Mouse (Mus musculus) Patski (cell line): Measurements from ENCODE around the gene Mymx. TPM values are rescaled to one million over a fixed set of nuclear protein-coding genes. Genes with fewer than 3 reads are reported as not detected.

Experiments used
- ATAC-seq: fragments of 100-300 bp; one replicate; pipeline ENCODE4 v1.8.0; 2021
- CTCF ChIA-PET: fragments of 350-600 bp; sonication (Branson Sonifier 250); formaldehyde crosslinking; loops from one replicate; lab custom pipeline; 2022; ENCODE audit warnings: inconsistent platforms; lab: Charles Lee
- POLR2A ChIA-PET: fragments of 350-600 bp; sonication (Branson Sonifier 250); formaldehyde crosslinking; loops from one replicate; lab custom pipeline; 2022; ENCODE audit warnings: antibody characterized with exemption, inconsistent platforms; lab: Charles Lee
- DNase-seq: peaks from one replicate; pipeline ENCODE4 v3.0.0-alpha.2; 2011; ENCODE audit warnings: low read depth, low spot score
- H3K27me3 ChIP-seq: fragments of 371-371 bp; one replicate; pipeline ENCODE4 v1.5.1; 2021
- CTCF ChIP-seq: fragments of 100-300 bp; IDR thresholded peaks from one replicate; pipeline ENCODE4 v1.5.1; 2021
- in situ Hi-C: fragments of 300-500 bp; cut with MboI; formaldehyde crosslinking; loops from 3 replicates; pipeline ENCODE4 v1.11.1; 2018; ENCODE audit warnings: low pct_unique_long_range_greater_than_20kb, mixed read lengths
- polyA plus RNA-seq: library from polyadenylated mRNA; unstranded; gene quantifications from one replicate; pipeline ENCODE4 v1.2.3, GENCODE M21; 2021

Gene Mymx
- polyA plus RNA-seq, 1 experiment from 2014 or later: not detected

DNA sequence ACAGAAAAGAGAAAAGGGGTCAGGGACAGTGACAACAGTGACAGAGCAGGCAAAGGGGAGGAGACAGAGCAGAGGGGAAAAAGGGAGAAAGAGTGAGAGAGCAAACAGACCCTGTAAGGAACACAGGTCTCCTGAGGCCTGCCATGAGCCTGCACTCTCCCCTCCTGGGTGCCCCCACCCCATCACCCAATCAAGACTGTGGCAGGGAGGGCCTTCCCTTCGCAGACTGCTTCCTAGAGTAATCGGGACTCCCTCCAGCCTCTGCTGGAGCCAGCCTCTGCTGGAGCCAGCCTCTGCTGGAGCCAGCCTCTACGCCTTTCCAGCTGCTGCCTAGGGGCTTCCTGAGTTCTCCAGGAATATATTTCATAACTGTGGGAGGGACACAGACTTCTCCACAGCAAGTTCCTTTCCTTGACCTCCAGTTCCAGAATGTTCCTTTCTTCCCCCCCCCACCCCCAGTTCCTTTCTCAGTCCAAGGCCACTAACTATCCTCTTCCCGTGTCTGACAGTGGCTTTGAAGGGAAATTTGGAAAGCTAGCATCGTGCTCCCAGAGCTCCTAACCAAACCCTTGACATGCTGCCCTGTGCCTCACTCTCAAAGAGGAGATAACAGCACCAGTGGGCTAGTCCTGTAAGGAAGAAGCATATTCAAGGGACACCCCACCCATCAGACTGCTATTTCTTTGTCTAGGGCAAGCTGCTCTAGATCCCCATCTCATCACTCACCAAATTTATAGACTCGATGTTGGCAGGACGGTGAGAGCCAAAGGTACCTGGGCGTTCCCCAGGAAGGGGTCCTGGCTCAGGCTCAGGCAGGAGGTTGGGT lies 9.1 kb downstream of the Mymx start:
- TF ChIP-seq CTCF: no peak
- CTCF ChIA-PET: interaction anchor here (0.6 to 2.9 kb wide), 4 partner anchors 8 to 34 kb away, joined by 3 to 14 read pairs (median 3); no protein-coding TSS in a partner anchor
- no peak for DNase-seq
- POLR2A ChIA-PET: interaction anchor here (0.7 to 1.3 kb wide), 2 partner anchors 8 to 33 kb away, joined by 3 to 4 read pairs; no protein-coding TSS in a partner anchor
- in situ Hi-C loops: no loop called here
- no peak for ATAC-seq
- H3K27me3 ChIP-seq: no peaks in the 10 kb centered on the region

DNA sequence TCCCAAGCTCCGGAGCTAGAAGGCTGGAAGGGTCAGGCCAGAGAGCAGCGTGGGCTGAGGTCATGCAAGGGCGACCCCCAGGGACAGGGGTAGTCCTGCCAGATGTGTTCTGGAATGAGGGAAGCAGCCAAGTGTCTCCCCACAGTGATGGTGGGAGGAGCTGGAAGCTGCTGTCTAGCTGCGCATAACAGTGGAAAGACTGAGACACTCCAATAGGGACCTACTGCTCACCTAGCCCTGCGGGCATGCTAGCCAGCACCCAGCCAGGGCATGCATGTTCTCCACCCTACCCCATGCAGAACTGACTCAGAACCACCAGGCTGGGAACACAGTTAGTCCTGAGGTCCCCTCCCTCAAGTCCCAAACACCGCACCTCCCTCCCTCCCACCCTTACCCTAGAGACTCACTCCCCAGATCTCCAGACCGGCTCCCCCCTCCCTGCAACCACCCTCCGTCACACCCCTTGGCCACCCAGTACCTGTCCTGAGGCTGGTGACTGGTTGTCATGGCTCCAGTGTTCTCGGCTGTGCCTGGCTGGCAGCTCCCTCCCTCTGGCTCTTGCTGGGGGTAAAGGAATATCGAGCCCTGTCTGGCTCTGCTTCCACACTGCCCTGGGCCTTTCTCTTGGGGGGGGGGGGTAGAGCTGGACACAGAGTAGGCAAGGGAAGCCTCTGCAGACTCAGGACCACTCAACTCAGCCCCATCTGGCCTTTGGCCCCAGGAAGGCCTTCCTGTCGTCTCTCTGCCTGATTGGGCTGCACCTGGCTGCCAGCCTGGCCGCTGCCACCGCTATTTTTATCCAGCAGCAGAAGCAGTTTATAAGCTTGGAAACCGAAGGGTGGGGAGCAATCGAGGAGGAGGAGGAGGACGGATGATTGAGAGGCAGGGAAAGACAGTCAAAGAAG lies 9.9 kb downstream of the Mymx start:
- no peak for TF ChIP-seq CTCF
- POLR2A ChIA-PET: interaction anchor here (0.5 kb wide), 1 partner anchor 17 kb away, joined by 4 read pairs; no protein-coding TSS in a partner anchor
- CTCF ChIA-PET: interaction anchor here (0.8 to 1.4 kb wide), 3 partner anchors 18 to 63 kb away, joined by 3 to 4 read pairs (median 3); no protein-coding TSS in a partner anchor
- DNase-seq: no peak
- H3K27me3 ChIP-seq: no peaks in the 10 kb centered on the region
- in situ Hi-C loops: no loop called here
- no peak for ATAC-seq

- no peak for DNase-seq
- H3K27me3 ChIP-seq: no peaks in the 10 kb centered on the region
- in situ Hi-C loops: no loop called here
- ATAC-seq: no peak
- POLR2A ChIA-PET: no interaction called here
- CTCF ChIA-PET: interaction anchor here (0.7 to 1.4 kb wide), 3 partner anchors 9 to 65 kb away, joined by 3 to 4 read pairs (median 3); no protein-coding TSS in a partner anchor
- no peak for TF ChIP-seq CTCF
Measured at GRCm38 (mm10) chr17:45590410-45590809, 11.5 kb downstream of the Mymx start.

- in situ Hi-C loops: loop anchor here (5.0 kb wide), 2 partner anchors 37 to 132 kb away; no protein-coding TSS in a partner anchor
- POLR2A ChIA-PET: no interaction called here
- no peak for TF ChIP-seq CTCF
- ATAC-seq: no peak
- H3K27me3 ChIP-seq: no peaks in the 10 kb centered on the region
- CTCF ChIA-PET: no interaction called here
- DNase-seq: no peak
Measured at GRCm38 (mm10) chr17:45589844-45590243, 12.1 kb downstream of the Mymx start.

GRCm38 (mm10) chr17:45589236-45589635 lies 12.7 kb downstream of the Mymx start:
- ChIA-PET CTCF (interaction anchor here (1.0 kb wide), 1 partner anchor 22 kb away, joined by 4 read pairs; no protein-coding TSS in a partner anchor), POLR2A (no interaction called here)
- no peak for DNase-seq

DNA sequence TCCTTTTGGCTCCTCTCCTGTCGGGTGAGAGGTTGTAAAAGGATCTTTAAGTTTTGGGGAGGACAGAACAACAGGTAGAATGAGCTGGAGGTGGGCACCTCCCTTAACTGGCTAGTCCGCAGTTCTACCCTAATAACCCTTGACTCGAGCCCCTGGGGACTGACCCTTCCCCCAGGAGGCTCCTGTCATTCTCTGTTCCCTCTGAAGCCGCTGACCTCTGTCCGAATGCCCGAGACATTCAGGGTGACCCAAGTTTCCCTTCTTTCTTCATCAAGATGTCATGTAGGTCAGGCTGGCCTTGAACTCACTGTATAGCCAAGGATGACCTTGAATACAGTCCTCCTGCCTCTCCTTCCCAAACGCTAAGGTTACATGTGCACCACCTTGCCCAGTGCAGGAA lies 13.5 kb downstream of the Mymx start:
- ChIA-PET CTCF (interaction anchor here (1.0 kb wide), 1 partner anchor 23 kb away, joined by 4 read pairs; no protein-coding TSS in a partner anchor), POLR2A (no interaction called here)
- ATAC-seq (no peak), DNase-seq (no peak)
- TF ChIP-seq CTCF: no peak
- H3K27me3 ChIP-seq: no peaks in the 10 kb centered on the region
- in situ Hi-C loops: loop anchor here (5.0 kb wide), 2 partner anchors 39 to 134 kb away; no protein-coding TSS in a partner anchor

More at GRCm38 (mm10) chr17:45589236-45589635, 12.7 kb downstream of the Mymx start:
- ATAC-seq: no peak
- no peak for TF ChIP-seq CTCF
- in situ Hi-C loops: loop anchor here (5.0 kb wide), 2 partner anchors 38 to 133 kb away; no protein-coding TSS in a partner anchor
- no peaks in the 10 kb centered on the region for H3K27me3 ChIP-seq

- ATAC-seq (no peak), DNase-seq (no peak)
- no peak for TF ChIP-seq CTCF
- no peaks in the 10 kb centered on the region for H3K27me3 ChIP-seq
- CTCF ChIA-PET: interaction anchor here (0.9 to 6.9 kb wide), 5 partner anchors 10 to 56 kb away, joined by 3 to 76 read pairs (median 4); no protein-coding TSS in a partner anchor
- POLR2A ChIA-PET: interaction anchor here (1.0 kb wide), 1 partner anchor 51 kb away, joined by 3 read pairs; no protein-coding TSS in a partner anchor
- in situ Hi-C loops: loop anchor here (5.0 kb wide), 2 partner anchors 41 to 136 kb away; no protein-coding TSS in a partner anchor
Measured at GRCm38 (mm10) chr17:45586449-45586837, 15.5 kb downstream of the Mymx start.

DNA sequence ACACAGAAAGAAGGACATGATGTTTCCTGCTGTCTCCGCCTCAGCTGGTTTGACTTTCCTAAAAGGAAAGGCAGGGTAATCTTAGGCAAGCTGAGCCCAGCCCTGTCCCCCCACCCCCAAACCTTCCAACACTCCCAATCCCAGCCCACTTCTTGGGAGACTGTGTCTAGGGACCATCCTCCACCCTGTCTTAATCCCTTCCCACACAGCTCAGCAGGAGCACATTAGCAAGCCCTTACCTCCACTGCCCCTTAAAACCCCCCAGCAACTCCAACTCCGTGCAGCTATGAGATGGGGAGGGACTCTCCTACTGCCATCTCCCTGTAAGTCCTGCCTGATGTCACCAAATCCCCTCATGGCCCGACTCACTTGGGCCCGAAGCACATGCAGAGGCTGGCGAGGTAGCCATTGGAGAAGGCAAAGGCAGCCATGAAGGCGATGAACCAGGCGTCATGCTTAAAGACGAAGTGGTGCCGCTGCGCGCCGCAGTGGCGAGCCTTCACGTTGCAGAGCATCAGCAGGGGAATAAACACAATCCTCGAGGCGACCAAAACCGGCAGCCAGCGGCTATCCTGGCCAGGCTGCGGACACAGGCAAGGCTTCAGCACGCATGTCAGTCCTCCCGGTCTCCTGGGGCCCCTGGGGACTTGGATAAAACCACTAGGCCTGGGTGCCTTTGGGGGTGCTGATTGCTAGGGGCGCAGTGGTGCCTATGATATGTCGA lies 16.0 kb downstream of the Mymx start:
- no peak for DNase-seq
- no peak for TF ChIP-seq CTCF
- H3K27me3 ChIP-seq: no peaks in the 10 kb centered on the region
- CTCF ChIA-PET: interaction anchor here (1.2 to 6.9 kb wide), 8 partner anchors 8 to 56 kb away, joined by 3 to 76 read pairs (median 8); no protein-coding TSS in a partner anchor
- in situ Hi-C loops: loop anchor here (5.0 kb wide), 2 partner anchors 41 to 136 kb away; no protein-coding TSS in a partner anchor
- ATAC-seq: no peak
- POLR2A ChIA-PET: interaction anchor here (0.6 to 1.1 kb wide), 2 partner anchors 8 to 12 kb away, joined by 3 to 8 read pairs; no protein-coding TSS in a partner anchor
